Mouse (Mus musculus) kidney, adult 2 months (tissue): ENCODE data around the gene 2900026A02Rik.

ENCODE experiments used
- CTCF ChIP-seq: fragments of 200-500 bp; conservative IDR thresholded peaks from 2 replicates; pipeline ENCODE4 v1.5.1; 2011; ENCODE audit warnings: low read depth, mild to moderate bottlenecking, control low read depth, low read length, moderate library complexity, mixed read lengths; ENCODE audit not compliant: insufficient read depth, insufficient read length
- POLR2A ChIP-seq: fragments of 200-500 bp; IDR thresholded peaks from one replicate; pipeline ENCODE4 v1.6.1; 2011; ENCODE audit warnings: low read depth, low read length, control low read depth

DNA sequence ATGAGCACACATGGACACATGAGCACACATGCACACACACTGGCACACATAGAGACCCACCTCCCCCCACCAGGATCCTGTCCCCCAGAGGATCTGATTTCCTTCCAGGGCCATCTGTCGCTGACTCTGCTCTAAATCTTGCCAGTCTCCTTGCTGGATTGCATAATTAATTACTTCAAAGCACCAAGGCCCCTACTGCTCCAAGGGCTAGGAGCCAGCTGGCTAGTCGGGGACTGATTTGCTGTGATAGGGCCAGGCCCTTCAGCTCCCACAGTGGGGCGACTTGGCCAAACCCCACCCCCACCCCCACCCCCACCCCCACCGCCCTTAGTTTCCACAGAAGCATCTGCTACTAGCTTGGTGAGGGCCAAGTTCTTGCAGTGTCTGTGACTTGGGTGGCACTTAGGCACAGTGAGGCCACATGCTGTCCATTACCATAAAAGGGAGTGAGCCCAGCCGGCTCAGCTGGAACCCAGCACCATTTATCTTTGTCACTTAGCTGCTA is 179.4 kb downstream of the 2900026A02Rik start:
- no peak for TF ChIP-seq CTCF
- no peak for TF ChIP-seq POLR2A
